Mouse (Mus musculus) olfactory bulb, adult 2 months (tissue): ENCODE measurements around the gene Abca3.

Experiments used
- CTCF ChIP-seq: fragments of 200-500 bp; IDR thresholded peaks from 2 replicates; pipeline ENCODE4 v1.5.1; 2012; ENCODE audit warnings: low read depth, mild to moderate bottlenecking, low read length, moderate library complexity; ENCODE audit not compliant: insufficient read depth
- POLR2A ChIP-seq: fragments of 200-500 bp; IDR thresholded peaks from 2 replicates; pipeline ENCODE4 v1.6.1; 2012; ENCODE audit warnings: mild to moderate bottlenecking, low read depth, low read length, moderate library complexity; ENCODE audit not compliant: insufficient read depth

GRCm38 (mm10) chr17:24413557-24414211 is 61.9 kb downstream of the Abca3 start:
- no peak for TF ChIP-seq POLR2A
- TF ChIP-seq CTCF, result no peak
